Mouse (Mus musculus) midbrain, embryonic 14.5 days (tissue): Measurements from ENCODE around the gene Cend1. TPM values are rescaled to one million over a fixed set of nuclear protein-coding genes. Genes with fewer than 3 reads are reported as not detected.

ENCODE experiments used
- ATAC-seq: fragments of 200-750 bp; cut with Nextera tagmentation; 2 replicates; pipeline ENCODE4 v1.8.0; 2017; ENCODE audit warnings: moderate number of reproducible peaks, moderate library complexity; ENCODE audit not compliant: low FRiP score, low TSS enrichment
- DNase-seq: peaks from one replicate; pipeline ENCODE4 v3.0.0-alpha.2; 2015
- H3K27ac ChIP-seq: fragments of 300-500 bp; sonication (generic); replicated peaks from 2 replicates; pipeline ENCODE4 v1.5.1; 2014; ENCODE audit warnings: mild to moderate bottlenecking, low read depth, low read length, moderate library complexity
- H3K27me3 ChIP-seq: fragments of 300-500 bp; sonication (generic); 2 replicates; pipeline ENCODE4 v1.6.1; 2014; ENCODE audit warnings: low read length, control low read depth, mixed read lengths; ENCODE audit not compliant: control insufficient read depth, insufficient read depth
- H3K36me3 ChIP-seq: fragments of 300-500 bp; sonication (generic); 2 replicates; pipeline ENCODE4 v1.6.1; 2014; ENCODE audit warnings: low read length, control low read depth; ENCODE audit not compliant: control insufficient read depth, insufficient read depth
- H3K4me1 ChIP-seq: fragments of 300-500 bp; sonication (generic); 2 replicates; pipeline ENCODE4 v1.6.1; 2014; ENCODE audit warnings: mild to moderate bottlenecking, antibody characterized with exemption, low read length, control low read depth; ENCODE audit not compliant: control insufficient read depth, insufficient read depth
- H3K4me2 ChIP-seq: fragments of 300-500 bp; sonication (generic); 2 replicates; pipeline ENCODE4 v1.6.1; 2014; ENCODE audit warnings: mild to moderate bottlenecking, low read length, moderate library complexity
- H3K4me3 ChIP-seq: fragments of 300-500 bp; sonication (generic); replicated peaks from 2 replicates; pipeline ENCODE4 v1.5.1; 2014; ENCODE audit warnings: low read depth, low read length
- H3K9ac ChIP-seq: fragments of 300-500 bp; sonication (generic); replicated peaks from 2 replicates; pipeline ENCODE4 v1.6.1; 2014; ENCODE audit warnings: mild to moderate bottlenecking, low read length, moderate library complexity
- H3K9me3 ChIP-seq: fragments of 300-500 bp; sonication (generic); 2 replicates; pipeline ENCODE4 v1.6.1; 2016; ENCODE audit warnings: low read length, control low read depth, mixed read lengths; ENCODE audit not compliant: control insufficient read depth
- WGBS: fragments of 180-500 bp; shearing (Covaris S2); extraction: QIAGEN DNeasy Blood & Tissue Kit; methylation state at CpG from one replicate; pipeline ENCODE4 v1.1.7; 2014; 5-methylcytosine and 5-hydroxymethylcytosine counted together
- polyA plus RNA-seq: library from polyadenylated mRNA; unstranded; fragments of >200 nt; fragmentation: Nextera tagmentation; extraction: Ambion mirVana; gene quantifications from 2 replicates; pipeline ENCODE4 v1.2.1, GENCODE M21; 2014

Gene Cend1
- polyA plus RNA-seq, 1 experiment from 2014 or later = 25.7 TPM

- Histone ChIP-seq H3K9ac (no peak overlapping the region), H3K27ac (no peak overlapping the region), H3K9me3 (no peaks in the 10 kb centered on the region), H3K4me2 (no peak overlapping the region), H3K36me3 (no peaks in the 10 kb centered on the region), H3K4me3 (no peak overlapping the region), H3K4me1 (peaks cover 13% of the 10 kb centered on the region), H3K27me3 (no peaks in the 10 kb centered on the region)
- no peak for ATAC-seq
- 52% methylated on average over 3 of the region's 3 CpGs for WGBS
- no peak for DNase-seq
Observed at GRCm38 (mm10) chr7:141388487-141389109, 40.7 kb downstream of the Cend1 start.

- H3K4me1 ChIP-seq = peaks cover 9% of the 10 kb centered on the region
- H3K9ac ChIP-seq = no peak overlapping the region
- WGBS = 64% methylated on average over 2 of the region's 2 CpGs
- no peaks in the 10 kb centered on the region for H3K9me3 ChIP-seq
- H3K4me3 ChIP-seq = no peak overlapping the region
- DNase-seq (no peak), ATAC-seq (no peak)
- H3K27ac ChIP-seq = no peak overlapping the region
- H3K4me2 ChIP-seq = no peak overlapping the region
- no peaks in the 10 kb centered on the region for H3K36me3 ChIP-seq
- H3K27me3 ChIP-seq = no peaks in the 10 kb centered on the region
Observed at GRCm38 (mm10) chr7:141387807-141388486, 41.3 kb downstream of the Cend1 start.

- Histone ChIP-seq H3K4me1 (no peaks in the 10 kb centered on the region), H3K36me3 (no peaks in the 10 kb centered on the region), H3K4me3 (no peak overlapping the region), H3K27me3 (no peaks in the 10 kb centered on the region), H3K9me3 (no peaks in the 10 kb centered on the region), H3K27ac (no peak overlapping the region), H3K4me2 (no peak overlapping the region), H3K9ac (no peak overlapping the region)
- 81% methylated on average over 4 of the region's 4 CpGs for WGBS
- DNase-seq (no peak), ATAC-seq (no peak)
Observed at GRCm38 (mm10) chr7:141381068-141381835, 48.0 kb downstream of the Cend1 start.

GRCm38 (mm10) chr7:141379584-141379983, 49.7 kb downstream of the Cend1 start:
- Histone ChIP-seq H3K27ac (no peak overlapping the region), H3K4me1 (no peaks in the 10 kb centered on the region), H3K9me3 (no peaks in the 10 kb centered on the region), H3K4me3 (no peak overlapping the region), H3K36me3 (no peaks in the 10 kb centered on the region), H3K4me2 (no peak overlapping the region), H3K27me3 (no peaks in the 10 kb centered on the region), H3K9ac (no peak overlapping the region)
- ATAC-seq = no peak
- 71% methylated on average over 4 of the region's 4 CpGs for WGBS
- no peak for DNase-seq

Other genes starting within 250 kb of the Cend1 start
- 125 and 176 TPM in 2 replicates for gene Hras, start 235.5 kb downstream of the Cend1 start, polyA plus RNA-seq
- 9.0 and 9.8 TPM in 2 replicates for gene Lrrc56, start 235.3 kb downstream of the Cend1 start, polyA plus RNA-seq
- 0.88 and 1.1 TPM in 2 replicates for gene Lmntd2, start 215.4 kb downstream of the Cend1 start, polyA plus RNA-seq
- 25.9 and 27.2 TPM in 2 replicates for gene Rassf7, start 213.6 kb downstream of the Cend1 start, polyA plus RNA-seq
- 60.1 and 77.5 TPM in 2 replicates for gene Phrf1, start 200.7 kb downstream of the Cend1 start, polyA plus RNA-seq
- 1.1 and 9.2 TPM in 2 replicates for gene Irf7, start 163.0 kb downstream of the Cend1 start, polyA plus RNA-seq
- not detected in 2 replicates for gene Cdhr5, start 152.7 kb downstream of the Cend1 start, polyA plus RNA-seq
- 0.49 and 1.3 TPM in 2 replicates for gene Sct, start 150.4 kb downstream of the Cend1 start, polyA plus RNA-seq
- 0.53 and 0.54 TPM in 2 replicates for gene Drd4, start 137.5 kb downstream of the Cend1 start, polyA plus RNA-seq
- 180 and 207 TPM in 2 replicates for gene Deaf1, start 101.8 kb downstream of the Cend1 start, polyA plus RNA-seq
- gene Tmem80, start 101.8 kb downstream of the Cend1 start, polyA plus RNA-seq = 38.6 and 48.9 TPM in 2 replicates
- 0.19 and 0.50 TPM in 2 replicates for gene Eps8l2, start 90.6 kb downstream of the Cend1 start, polyA plus RNA-seq
- 312 and 318 TPM in 2 replicates for gene Taldo1, start 37.3 kb downstream of the Cend1 start, polyA plus RNA-seq
- gene Gatd1, start 15.4 kb downstream of the Cend1 start, polyA plus RNA-seq = 48.3 and 49.3 TPM in 2 replicates
- 82.9 and 84.3 TPM in 2 replicates for gene Slc25a22, start 8.4 kb upstream of the Cend1 start, polyA plus RNA-seq
- 2.3 and 3.6 TPM in 2 replicates for gene Pidd1, start 14.5 kb upstream of the Cend1 start, polyA plus RNA-seq
- gene Rplp2, start 17.9 kb upstream of the Cend1 start, polyA plus RNA-seq = 772 and 804 TPM in 2 replicates
- gene Pnpla2, start 25.7 kb upstream of the Cend1 start, polyA plus RNA-seq = 15.8 and 15.9 TPM in 2 replicates
- gene Cracr2b, start 31.6 kb upstream of the Cend1 start, polyA plus RNA-seq = 3.8 and 4.6 TPM in 2 replicates
- 43.8 and 44.1 TPM in 2 replicates for gene Cd151, start 37.9 kb upstream of the Cend1 start, polyA plus RNA-seq
- gene Polr2l, start 45.6 kb upstream of the Cend1 start, polyA plus RNA-seq = 75.1 and 93.3 TPM in 2 replicates
- gene Tspan4, start 45.7 kb upstream of the Cend1 start, polyA plus RNA-seq = 35.2 and 36.4 TPM in 2 replicates
- 37.9 and 40.2 TPM in 2 replicates for gene Chid1, start 110.4 kb upstream of the Cend1 start, polyA plus RNA-seq
- 95.4 and 103 TPM in 2 replicates for gene Ap2a2, start 132.7 kb upstream of the Cend1 start, polyA plus RNA-seq
- 0.15 and 0.29 TPM in 2 replicates for gene Muc6, start 225.8 kb upstream of the Cend1 start, polyA plus RNA-seq